Mouse (Mus musculus): ENCODE data around the gene Snrpc. TPM values are rescaled to one million over a fixed set of nuclear protein-coding genes. Genes with fewer than 3 reads are reported as not detected.
"Not testable (repeated sequence)": the region's sequence is repeated elsewhere in the genome, so short reads cannot be mapped to it uniquely, and the experiment has no call there.

Snrpc gene
- 147 and 154 TPM in 2 replicates for total RNA-seq (2015)
- total RNA-seq (2017), result 128 and 132 TPM in 2 replicates

DNA sequence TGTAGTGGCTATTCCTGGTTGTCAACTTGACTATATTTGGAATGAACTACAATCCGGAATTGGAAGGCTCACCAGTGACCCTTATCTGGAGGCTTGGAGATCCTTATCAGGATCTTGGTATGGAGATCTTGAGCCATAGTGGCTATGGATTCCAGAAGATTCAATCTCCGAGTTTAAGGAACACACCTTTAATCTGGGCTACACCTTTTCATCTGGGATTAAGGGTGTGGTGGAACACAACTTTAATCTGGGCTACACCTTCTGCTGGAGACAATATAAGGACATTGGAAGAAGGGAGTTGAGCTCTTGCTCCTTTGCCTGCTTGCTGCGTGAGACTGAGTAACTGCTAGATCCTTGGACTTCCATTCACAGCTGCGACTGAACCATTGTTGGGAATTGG, at the start of gene Snrpc:
Gene Snrpc, plus strand, starts transcription at position 301 of the 400 bp plus-strand sequence.
- ATAC-seq (replicated peaks; ENCODE audit: poor library complexity), result not testable (repeated sequence)

DNA sequence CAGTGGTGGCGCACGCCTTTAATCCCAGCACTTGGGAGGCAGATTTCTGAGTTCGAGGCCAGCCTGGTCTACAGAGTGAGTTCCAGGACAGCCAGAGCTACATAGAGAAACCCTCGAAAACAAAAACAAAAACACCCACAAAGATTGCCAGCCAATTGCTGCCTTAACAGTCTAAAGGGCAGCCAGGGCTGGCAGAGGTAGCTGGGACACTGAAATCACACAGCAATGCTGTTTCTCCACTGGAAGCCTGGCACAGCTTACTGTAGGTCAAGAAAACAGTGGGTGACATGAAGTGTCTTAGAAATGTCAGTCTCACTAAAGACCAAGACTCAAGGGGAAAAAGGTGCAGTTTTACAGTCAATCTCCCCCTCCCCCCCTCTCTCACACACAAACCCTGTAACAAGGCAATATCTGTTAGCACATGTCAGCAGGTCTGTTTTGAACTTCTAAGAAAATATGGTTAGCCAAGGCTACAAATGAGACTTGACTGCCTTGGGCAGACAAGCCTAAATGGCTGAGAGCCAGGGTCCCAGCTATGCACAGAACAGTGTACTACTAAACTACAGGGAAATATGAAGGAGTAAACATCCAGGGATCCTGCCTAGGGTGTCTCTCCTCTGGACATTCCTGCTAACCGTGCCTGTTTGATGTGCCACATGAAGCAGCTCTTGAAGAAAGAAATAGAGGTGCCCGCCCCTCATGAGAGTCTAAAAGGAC, 49.3 kb upstream of the Snrpc start:
- no peak for ATAC-seq (replicated peaks; ENCODE audit: poor library complexity)

DNA sequence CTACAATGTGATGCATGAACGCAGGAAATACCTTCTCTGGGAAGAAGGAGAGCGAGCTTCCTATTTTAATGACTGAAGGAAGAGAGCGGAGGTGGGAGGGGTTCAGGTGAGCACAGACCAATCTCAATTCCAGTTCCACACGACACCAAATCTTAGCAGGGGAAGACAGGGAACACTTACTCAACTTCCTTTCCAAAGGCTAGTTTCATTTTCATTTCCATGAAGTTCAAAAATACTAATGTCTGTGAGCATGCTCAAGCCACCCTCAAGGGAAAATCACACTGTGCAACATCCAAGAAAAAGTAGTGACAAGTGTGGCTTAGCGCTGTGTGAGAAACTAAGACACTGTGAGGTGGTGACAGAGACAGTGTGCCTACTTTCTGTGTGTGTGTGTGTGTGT, 47.9 kb upstream of the Snrpc start:
- ATAC-seq (replicated peaks; ENCODE audit: poor library complexity), result peak; percentile 63

DNA sequence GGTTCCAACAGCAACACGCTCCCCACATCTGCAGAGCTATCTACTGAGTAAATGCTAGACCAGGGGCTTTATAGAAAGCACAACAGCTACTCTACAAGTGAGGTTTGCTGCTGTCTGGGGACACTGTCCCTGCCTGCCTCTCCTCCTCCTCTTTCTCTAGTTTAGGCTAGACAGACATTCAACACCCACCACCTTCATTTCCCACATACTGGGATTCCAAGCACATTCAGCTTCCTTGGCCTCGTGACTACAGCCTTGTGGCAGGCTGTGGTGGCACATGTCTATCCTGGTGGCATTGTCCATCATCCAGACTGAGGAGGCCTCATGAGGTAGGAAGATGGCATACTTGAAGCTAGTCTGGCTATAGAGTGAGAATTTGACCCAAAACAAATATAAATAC, 47.0 kb upstream of the Snrpc start:
- ATAC-seq (replicated peaks; ENCODE audit: poor library complexity), result no peak

DNA sequence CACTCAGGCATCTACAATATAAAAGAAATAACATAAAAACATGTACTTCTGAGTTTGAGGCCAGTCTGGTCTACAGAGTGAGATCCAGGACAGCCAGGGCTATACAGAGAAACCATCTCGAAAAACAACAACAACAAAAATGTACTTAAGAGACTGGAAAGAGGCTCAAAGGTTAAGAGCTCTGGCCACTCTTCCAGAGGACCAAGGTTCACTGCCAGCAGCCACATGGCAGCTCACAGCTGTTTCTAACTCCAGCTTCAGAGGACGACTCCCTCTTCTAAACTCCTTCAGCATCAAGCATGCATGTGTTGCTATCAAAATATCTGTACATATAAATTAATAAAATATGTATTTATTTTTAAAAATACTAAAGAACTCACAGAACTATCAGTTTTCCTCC, 46.4 kb upstream of the Snrpc start:
- no peak for ATAC-seq (replicated peaks; ENCODE audit: poor library complexity)

DNA sequence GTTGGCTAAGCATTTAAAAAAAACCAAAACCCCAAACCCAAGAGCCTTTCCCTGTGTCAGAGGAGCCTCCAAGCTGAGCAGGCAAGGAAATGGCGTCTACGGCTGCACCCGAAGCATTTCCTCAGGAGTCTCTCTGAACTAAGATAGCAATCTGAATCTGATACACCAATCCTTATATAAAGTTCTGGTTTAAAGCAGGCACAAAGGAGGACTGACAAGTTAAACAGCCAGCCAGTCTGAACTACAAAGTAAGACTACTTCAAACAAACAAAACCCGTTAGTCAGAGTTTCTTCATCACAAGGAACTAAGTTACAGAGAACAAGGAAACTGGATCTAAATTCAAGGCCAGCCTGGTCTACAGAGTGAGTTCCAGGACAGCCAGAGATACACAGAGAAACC, 45.4 kb upstream of the Snrpc start:
- ATAC-seq (replicated peaks; ENCODE audit: poor library complexity), result no peak

DNA sequence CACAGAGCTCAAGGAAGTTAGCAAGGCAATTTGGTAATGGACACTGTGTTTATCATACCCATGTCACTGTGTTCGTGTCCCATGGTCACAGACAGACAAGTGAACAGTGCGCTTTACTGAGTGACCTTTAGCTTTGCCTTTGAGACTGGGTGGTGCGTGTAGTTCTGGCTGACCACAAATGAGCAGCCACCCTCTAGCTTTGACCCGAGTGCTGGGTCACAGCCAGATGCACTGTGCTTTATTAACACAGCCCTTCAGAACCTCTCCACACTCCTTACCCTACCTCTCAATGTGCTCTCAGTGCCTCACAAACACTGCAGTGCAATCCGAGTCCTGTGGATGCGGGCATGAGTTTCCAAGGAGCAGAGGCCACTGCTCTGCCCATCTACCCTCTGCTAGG, 44.8 kb upstream of the Snrpc start:
- no peak for ATAC-seq (replicated peaks; ENCODE audit: poor library complexity)

DNA sequence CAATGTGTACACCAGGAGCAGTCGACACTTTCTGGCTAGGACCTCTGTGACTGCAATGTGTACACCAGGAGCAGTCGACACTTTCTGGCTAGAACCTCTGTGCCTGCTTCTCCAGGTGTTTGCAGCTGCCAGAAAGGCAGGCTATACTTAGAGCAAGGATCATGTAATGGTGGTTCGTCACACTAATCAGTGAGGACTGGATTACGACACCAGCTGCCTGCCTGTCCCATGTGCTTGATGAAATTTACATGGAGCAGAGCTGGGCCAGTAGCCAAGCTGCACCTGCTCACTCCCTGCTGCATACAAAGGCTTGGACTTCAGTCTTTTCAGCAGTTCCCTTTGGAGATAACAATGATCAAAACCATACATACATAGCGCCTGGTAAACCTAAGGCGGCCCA, 41.2 kb upstream of the Snrpc start:
- peak; percentile 32 for ATAC-seq (replicated peaks; ENCODE audit: poor library complexity)

DNA sequence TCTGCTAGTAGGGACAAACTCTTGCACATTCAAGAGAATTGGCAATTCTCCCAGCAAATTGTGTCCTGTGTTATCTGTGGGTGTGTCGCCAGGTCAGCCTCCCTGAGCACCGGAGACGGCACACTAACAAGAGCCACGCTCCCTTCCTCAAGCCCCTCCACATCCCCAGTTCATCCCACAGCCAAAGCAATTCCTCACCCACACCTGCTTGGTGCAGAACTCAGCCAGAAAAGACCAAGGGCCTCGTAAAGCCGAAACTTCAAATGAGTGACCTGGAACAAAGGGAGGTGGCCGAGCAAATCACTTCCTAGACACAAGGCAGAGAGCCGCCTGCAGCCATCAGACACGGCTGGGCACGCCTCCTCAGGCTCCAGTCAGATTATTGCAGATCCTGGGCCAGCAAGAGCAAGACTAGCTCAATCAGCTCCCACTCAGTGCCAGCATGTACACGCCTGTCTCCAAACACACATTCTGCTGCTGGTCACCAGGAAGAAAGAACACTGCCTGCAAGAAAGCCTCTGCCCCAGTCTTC, 40.5 kb upstream of the Snrpc start:
- ATAC-seq (replicated peaks; ENCODE audit: poor library complexity), result peak; percentile 69

DNA sequence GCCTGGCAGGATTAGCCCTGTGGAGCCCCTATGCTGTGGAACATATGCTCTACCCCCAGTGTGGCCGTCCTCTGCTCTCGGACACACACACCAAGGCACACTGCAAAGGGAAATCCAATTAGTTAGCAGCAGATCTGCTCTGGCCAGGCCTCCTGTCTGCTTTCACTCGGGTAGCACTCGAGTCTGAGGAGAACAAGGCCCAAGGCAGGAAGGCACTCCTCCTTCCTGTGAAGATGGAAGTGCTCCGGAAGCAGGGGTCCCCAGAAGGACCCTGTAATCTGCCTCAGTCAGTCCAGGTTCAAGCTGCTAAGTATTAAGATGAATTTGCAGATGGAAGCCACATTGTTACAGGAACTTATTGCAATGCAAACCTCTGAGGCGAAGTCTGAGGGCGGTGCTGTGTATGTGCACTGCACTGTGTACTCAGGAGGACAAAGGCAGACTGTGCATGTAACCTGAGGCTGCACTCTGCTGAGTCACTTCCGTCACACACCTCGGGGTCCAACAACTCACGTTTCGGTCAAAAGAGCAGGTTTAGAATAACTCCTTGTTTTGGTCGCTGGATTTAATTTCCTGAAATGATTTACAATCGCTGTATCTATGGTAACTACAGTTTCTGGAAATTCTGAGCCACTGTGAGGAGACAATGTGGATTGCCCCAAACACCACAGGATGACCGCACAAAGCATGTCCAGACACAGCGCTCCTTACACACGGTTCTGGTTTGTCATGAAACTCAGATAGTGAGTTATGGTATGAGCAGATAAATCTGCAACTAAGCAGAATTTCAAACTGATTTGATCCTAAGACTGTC, 38.0 kb upstream of the Snrpc start:
- ATAC-seq (replicated peaks; ENCODE audit: poor library complexity), result peak; percentile 21; the same call in 1 of the 2 replicates

DNA sequence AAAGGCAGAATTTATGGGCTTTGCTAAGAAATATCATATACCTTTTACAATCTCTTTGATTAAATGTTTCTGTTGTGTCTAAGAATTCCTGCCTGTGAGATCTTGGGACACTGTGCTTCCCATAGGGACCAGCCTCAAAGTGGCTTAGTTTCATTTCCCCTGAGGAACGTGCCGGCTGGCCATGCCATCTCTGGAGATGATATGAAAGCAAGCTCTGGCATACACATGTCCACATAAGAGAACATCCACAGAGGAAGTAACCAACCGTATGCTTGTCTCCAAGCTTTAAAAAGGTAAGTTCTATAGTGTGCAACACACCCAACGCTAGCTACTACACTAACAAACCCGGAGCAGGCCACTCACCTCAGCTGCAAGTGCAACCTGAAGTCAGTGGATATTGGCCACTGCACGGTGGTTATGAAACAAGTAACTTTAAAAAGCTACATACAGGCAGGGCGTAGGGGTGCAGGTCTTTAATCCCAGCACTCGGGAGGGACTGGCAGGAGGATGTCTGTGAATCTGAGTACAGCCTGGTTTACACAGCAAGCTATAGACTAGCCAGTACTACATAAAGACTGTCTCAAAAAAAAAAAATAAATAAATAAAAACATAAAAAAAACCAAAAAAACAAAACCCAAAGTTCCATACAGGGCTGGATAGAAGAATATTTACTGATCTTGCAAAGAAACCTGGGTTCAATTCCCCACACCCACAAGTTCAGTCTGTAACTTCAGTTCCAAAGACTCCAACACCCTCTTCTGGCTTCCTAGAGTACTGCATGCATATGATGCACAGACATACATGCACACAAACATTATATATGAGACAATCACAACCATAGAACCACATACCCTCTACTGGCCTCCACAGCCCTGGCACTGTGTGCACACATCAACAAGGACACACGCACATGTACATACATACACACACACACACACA, 37.0 kb upstream of the Snrpc start:
- peak; percentile 30 for ATAC-seq (replicated peaks; ENCODE audit: poor library complexity)

DNA sequence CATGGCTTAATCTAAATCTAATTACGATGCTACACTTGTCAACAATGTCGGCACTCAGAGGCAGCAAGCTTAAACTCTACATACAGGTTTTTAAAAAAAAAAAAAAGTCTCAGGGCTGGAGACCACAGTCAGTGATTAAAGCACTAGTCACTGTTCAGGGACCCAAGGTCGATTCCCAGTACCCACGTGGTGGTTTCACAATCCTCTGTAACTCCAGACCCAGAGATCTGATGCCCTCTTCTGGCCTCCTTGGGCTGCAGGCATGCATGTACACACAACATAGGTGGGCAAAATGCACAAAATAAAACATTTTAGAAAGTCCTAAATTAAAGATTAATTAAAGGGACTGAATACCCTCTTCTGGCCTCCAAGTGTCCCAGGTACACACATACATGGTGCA, 34.2 kb upstream of the Snrpc start:
- no peak for ATAC-seq (replicated peaks; ENCODE audit: poor library complexity)

DNA sequence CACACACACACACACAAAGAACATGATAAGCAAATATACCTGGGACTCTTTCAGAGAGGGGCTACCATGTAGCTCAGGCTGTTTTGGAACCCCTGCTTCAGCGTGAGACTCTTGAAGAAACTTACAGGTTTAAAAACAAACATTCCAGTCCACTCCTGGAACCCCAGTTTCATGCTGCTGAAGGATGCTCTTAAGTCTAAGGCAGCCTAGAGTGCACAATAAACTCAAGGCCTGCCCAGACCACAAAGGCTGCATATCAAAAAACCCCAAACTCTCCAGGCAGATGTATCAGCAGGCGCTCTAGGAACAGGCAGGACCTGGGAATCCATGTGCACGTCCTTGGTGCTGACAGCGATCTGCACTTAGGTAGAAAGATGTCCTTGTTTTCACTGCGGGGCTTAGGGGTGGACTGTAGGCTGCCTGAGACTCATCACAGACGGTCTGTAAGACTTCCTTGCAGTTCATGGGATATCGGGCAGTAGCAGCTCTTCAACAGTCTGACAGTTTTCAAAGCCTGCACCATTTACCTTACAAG, 33.7 kb upstream of the Snrpc start:
- ATAC-seq (replicated peaks; ENCODE audit: poor library complexity), result no peak

DNA sequence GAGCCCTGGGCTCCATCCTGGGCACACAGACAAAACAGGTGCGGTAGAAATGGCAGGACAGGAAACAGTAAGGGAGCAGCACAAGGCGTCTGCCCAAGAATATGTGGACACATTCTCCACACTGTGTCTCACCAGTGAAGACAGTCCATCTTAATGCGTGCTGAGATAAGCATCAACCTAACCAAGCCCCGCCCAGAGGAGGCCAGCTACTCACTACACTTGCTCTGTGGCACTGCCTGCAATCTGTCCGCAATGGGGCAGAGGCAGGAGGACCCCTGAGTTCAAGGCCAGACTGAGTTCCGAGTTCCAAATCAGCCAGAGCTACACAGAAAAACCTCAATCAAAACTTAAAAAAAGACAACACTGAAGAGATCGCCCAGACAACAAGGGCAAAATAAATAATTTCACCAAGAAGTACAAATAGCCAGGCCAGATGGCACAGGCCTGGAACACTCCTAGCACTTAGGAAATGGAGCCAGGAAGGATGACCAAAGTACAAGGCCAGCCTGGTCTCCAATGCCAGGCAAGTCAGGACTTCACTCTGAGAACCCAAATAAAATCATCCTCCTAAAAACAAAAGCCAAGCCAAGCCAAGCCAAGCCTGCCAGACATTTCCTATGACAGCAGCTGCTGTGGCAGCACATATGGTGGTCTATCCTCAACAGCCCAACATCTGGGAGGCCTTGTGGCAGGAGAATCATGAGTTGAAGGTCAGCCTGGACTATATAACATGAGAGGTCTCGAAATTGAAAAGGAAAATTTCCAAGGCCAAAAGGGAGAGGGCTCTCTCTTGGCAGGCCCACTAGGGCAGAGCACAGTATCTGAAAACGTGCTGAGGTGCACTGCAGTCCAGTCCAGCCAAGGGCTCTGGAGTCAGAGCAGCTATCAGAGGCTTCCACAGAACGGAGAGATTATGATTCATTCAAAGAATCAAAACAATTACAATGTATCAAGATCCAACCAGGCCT, 32.9 kb upstream of the Snrpc start:
- peak; percentile 54 for ATAC-seq (replicated peaks; ENCODE audit: poor library complexity)

DNA sequence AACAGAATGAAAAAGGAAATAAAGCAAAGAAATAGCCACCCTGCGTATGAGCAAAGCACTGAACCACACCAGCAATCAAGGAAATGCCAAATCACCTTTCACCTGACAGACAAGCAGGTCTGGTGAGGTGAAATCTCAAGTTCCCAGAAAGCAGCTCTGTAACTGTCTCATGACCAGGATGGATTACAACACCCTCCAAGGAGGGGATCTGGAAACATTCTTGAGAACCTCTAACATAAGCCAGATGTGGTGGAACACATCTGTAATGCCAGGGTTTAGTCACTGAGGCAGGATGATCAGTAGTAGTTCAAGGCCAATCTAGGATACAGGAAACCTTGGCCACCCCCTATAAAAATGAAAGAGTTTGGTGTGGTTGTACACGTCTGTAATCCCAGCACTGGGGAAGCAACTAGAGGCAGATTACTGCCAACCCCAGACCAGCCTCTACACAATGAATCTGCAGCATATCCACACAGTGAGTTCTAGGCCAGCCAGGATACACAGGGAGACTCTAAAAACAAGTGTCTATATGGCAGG, 30.3 kb upstream of the Snrpc start:
- ATAC-seq (replicated peaks; ENCODE audit: poor library complexity), result no peak

DNA sequence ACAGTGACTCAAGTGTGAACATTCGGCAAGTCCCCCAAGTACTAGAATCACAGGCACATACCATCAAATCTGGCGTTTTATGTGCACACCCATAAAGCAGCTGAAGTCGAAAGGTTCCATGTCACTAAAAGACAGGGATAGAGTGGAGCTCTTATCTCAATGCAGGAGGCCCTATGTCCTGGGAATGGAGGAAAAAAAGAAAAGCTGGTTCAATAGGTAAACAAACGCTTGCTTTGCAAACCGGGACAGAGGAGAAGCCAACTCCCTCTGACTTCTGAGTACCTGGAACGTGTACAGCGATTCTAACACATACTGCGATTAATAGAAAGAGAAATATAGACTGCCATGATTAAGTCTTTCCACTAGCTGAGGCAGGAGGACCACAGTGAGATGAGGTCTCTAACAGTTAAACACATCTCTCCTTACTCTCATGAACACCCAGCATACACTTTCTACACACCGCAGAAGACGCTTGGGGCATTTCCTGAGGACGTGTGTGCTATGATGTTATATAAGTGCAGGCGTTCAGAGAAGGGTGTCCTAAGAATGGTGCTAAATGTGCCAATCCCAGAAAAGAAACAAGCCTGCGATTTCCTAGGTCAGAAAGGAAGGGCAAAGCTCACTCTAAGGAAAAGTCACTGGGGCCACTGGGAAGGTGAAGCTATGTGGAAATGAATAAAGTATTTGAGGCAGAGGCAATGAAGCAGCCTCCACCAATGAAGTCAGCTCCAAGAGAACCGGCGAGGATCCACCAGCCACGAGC, 27.2 kb upstream of the Snrpc start:
- ATAC-seq (replicated peaks; ENCODE audit: poor library complexity), result no peak

DNA sequence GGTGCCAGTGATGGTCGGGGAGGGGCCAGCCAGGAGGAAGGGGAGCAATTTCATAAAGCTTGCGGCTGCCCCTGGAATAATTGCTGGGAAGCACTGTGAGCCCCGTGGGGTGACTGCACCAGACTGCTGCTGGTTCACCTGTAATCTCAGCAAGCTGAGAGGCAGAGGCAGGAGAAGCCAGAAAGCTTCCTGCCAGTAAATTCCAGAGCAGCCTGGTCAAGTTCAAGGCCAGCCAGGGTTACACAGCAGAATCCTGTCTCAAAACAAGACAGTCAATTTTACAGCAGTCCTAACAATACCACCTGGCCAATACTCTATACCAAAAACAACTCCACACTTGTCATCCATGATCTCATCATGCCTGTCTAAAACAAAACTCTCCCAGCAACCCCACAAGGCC, 26.0 kb upstream of the Snrpc start:
- no peak for ATAC-seq (replicated peaks; ENCODE audit: poor library complexity)

DNA sequence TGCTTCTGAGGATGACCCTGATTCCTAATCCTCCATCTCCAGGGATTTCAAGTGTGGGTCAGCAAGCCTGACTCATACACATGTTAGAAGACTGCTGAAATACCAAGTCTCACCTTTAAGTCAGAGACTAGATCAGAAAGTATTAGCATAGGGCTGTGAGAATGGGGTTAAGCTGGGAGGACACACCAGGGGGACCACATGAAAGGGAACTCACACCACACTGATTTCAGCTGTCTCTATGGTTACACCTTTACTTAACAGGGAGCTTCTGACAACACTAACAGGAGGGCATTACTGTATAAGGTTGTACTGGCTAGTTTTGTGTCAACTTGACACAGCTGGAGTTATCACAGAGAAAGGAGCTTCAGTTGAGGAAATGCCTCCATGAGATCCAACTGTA, 23.3 kb upstream of the Snrpc start:
- ATAC-seq (replicated peaks; ENCODE audit: poor library complexity), result no peak

DNA sequence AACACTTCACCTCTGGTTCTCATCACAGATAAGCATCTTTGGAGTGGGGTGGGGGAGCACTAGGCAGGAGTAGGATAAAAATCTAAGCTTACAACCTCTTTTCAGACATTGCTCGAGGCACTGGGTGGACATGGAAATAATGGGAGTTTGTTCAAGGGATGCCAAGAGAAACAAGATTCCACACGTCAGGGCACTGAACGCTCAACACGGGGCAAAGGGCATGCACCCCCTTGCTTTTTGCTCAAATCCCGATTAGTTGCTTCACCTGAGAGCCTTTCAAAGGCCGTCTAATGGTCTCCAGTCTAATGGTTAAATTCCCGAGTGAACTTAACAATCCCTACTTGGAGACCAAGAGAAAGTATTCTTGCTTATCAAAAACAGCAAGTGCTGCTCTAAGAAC, 18.9 kb upstream of the Snrpc start:
- no peak for ATAC-seq (replicated peaks; ENCODE audit: poor library complexity)

Data from megakaryocyte progenitor cell, adult 5-6 weeks (primary cell).